Mouse (Mus musculus) intestine, embryonic 16.5 days (tissue): ENCODE results near the gene Rom1. TPM values are rescaled to one million over a fixed set of nuclear protein-coding genes. Genes with fewer than 3 reads are reported as not detected.
"Not testable (repeated sequence)": the region's sequence is repeated elsewhere in the genome, so short reads cannot be mapped to it uniquely, and the experiment has no call there.

Experiments used
- ATAC-seq: fragments of 200-750 bp; cut with Nextera tagmentation; 2 replicates; pipeline ENCODE4 v1.8.0; 2017; ENCODE audit warnings: moderate TSS enrichment, moderate library complexity
- H3K27ac ChIP-seq: fragments of 300-500 bp; sonication (generic); 2 replicates; pipeline ENCODE4 v1.5.1; 2014; ENCODE audit warnings: mild to moderate bottlenecking, low read length
- H3K27me3 ChIP-seq: fragments of 300-500 bp; sonication (generic); replicated peaks from 2 replicates; pipeline ENCODE4 v1.6.1; 2014; ENCODE audit warnings: low read length, control low read depth, mixed read lengths; ENCODE audit not compliant: control insufficient read depth, insufficient read depth
- H3K36me3 ChIP-seq: fragments of 300-500 bp; sonication (generic); 2 replicates; pipeline ENCODE4 v1.6.1; 2014; ENCODE audit warnings: low read length, control low read depth; ENCODE audit not compliant: control insufficient read depth, insufficient read depth
- H3K4me1 ChIP-seq: fragments of 300-500 bp; sonication (generic); 2 replicates; pipeline ENCODE4 v1.6.1; 2014; ENCODE audit warnings: low read length, control low read depth, mixed read lengths; ENCODE audit not compliant: control insufficient read depth, insufficient read depth
- H3K4me2 ChIP-seq: fragments of 300-500 bp; sonication (generic); 2 replicates; pipeline ENCODE4 v1.6.1; 2014; ENCODE audit warnings: low read depth, low read length, control low read depth
- H3K4me3 ChIP-seq: fragments of 300-500 bp; sonication (generic); 2 replicates; pipeline ENCODE4 v1.5.1; 2014; ENCODE audit warnings: mild to moderate bottlenecking, low read length
- H3K9ac ChIP-seq: fragments of 300-500 bp; sonication (generic); 2 replicates; pipeline ENCODE4 v1.6.1; 2014; ENCODE audit warnings: low read depth, low read length
- H3K9me3 ChIP-seq: fragments of 300-500 bp; sonication (generic); 2 replicates; pipeline ENCODE4 v1.6.1; 2016; ENCODE audit warnings: low read length, control low read depth; ENCODE audit not compliant: control insufficient read depth
- WGBS: fragments of 180-500 bp; shearing (Covaris S2); extraction: QIAGEN DNeasy Blood & Tissue Kit; methylation state at CpG from one replicate; pipeline ENCODE4 v1.1.7; 2014; 5-methylcytosine and 5-hydroxymethylcytosine counted together
- polyA plus RNA-seq: library from polyadenylated mRNA; unstranded; fragments of >200 nt; fragmentation: Nextera tagmentation; extraction: Ambion mirVana; gene quantifications from 2 replicates; pipeline ENCODE4 v1.2.1, GENCODE M21; 2015

Rom1 gene
- 3.1 and 3.3 TPM in 2 replicates for polyA plus RNA-seq

GRCm38 (mm10) chr19:8929224-8930088, at the start of gene Rom1, which contains the start of gene Eml3:
Gene Rom1 (minus strand): TSS chr19:8929356.
Gene Eml3 (plus strand): TSS chr19:8929552.
- peaks cover 14% of the 10 kb centered on the region for H3K36me3 ChIP-seq
- WGBS: under 1% methylated on average over 70 of the region's 74 CpGs
- ATAC-seq: peak; percentile 87

GRCm38 (mm10) chr19:8976535-8976934, 47.4 kb upstream of the Rom1 start:
- H3K27ac ChIP-seq: no peak overlapping the region
- H3K9me3 ChIP-seq: no peaks in the 10 kb centered on the region
- no peak overlapping the region for H3K4me2 ChIP-seq
- H3K4me3 ChIP-seq: no peak overlapping the region
- H3K9ac ChIP-seq: no peak overlapping the region
- WGBS: 50% methylated on average over 3 of the region's 3 CpGs
- H3K36me3 ChIP-seq: peaks cover 23% of the 10 kb centered on the region
- H3K27me3 ChIP-seq: no peaks in the 10 kb centered on the region
- peak; percentile 65 for ATAC-seq
- H3K4me1 ChIP-seq: peaks cover 8% of the 10 kb centered on the region

More at GRCm38 (mm10) chr19:8929224-8930088, at the start of gene Rom1, which contains the start of gene Eml3:
- H3K4me3 ChIP-seq: peak within 1 kb of the TSS; percentile 85
- no peaks in the 10 kb centered on the region for H3K27me3 ChIP-seq
- peak within 1 kb of the TSS; percentile 78 for H3K27ac ChIP-seq
- H3K9me3 ChIP-seq: no peaks in the 10 kb centered on the region
- peaks cover 16% of the 10 kb centered on the region for H3K4me1 ChIP-seq
- peak within 1 kb of the TSS; percentile 92 for H3K9ac ChIP-seq
- peak within 1 kb of the TSS; percentile 84 for H3K4me2 ChIP-seq

GRCm38 (mm10) chr19:8975491-8975890, 46.3 kb upstream of the Rom1 start:
- 91% methylated on average over 2 of the region's 2 CpGs for WGBS
- H3K27ac ChIP-seq: no peak overlapping the region
- no peak overlapping the region for H3K4me3 ChIP-seq
- H3K4me2 ChIP-seq: no peak overlapping the region
- no peaks in the 10 kb centered on the region for H3K27me3 ChIP-seq
- 0 out of 2 replicates have a peak, but pooled peaks cover 6% of the 10 kb centered on the region for H3K4me1 ChIP-seq
- no peaks in the 10 kb centered on the region for H3K9me3 ChIP-seq
- ATAC-seq: no peak
- peaks cover 33% of the 10 kb centered on the region for H3K36me3 ChIP-seq
- no peak overlapping the region for H3K9ac ChIP-seq

- WGBS: 82% methylated on average over 1 of the region's 1 CpGs
These were observed 45.5 kb upstream of the Rom1 start for GRCm38 (mm10) chr19:8974638-8975037.

GRCm38 (mm10) chr19:8972491-8972890, 43.3 kb upstream of the Rom1 start:
- not testable (repeated sequence) for H3K27me3 ChIP-seq, H3K4me1 ChIP-seq, H3K4me2 ChIP-seq, H3K9me3 ChIP-seq, H3K27ac ChIP-seq, H3K4me3 ChIP-seq, ATAC-seq, H3K9ac ChIP-seq
- peaks cover 29% of the 10 kb centered on the region for H3K36me3 ChIP-seq
- 81% methylated on average over 8 of the region's 8 CpGs for WGBS

More at GRCm38 (mm10) chr19:8974638-8975037, 45.5 kb upstream of the Rom1 start:
- Histone ChIP-seq H3K27me3 (no peaks in the 10 kb centered on the region), H3K4me1 (0 out of 2 replicates have a peak, but pooled peaks cover 4% of the 10 kb centered on the region), H3K4me3 (no peak overlapping the region), H3K9me3 (no peaks in the 10 kb centered on the region), H3K9ac (no peak overlapping the region), H3K4me2 (no peak overlapping the region), H3K27ac (no peak overlapping the region), H3K36me3 (peaks cover 39% of the 10 kb centered on the region)
- no peak for ATAC-seq

- ATAC-seq: no peak
- H3K9me3 ChIP-seq: no peaks in the 10 kb centered on the region
- H3K4me3 ChIP-seq: peak overlapping the region; percentile 66
- no peaks in the 10 kb centered on the region for H3K27me3 ChIP-seq
- peak overlapping the region; percentile 65; the same call in 1 of the 2 replicates for H3K27ac ChIP-seq
- H3K4me1 ChIP-seq: peaks cover 12% of the 10 kb centered on the region
- peak overlapping the region; percentile 86 for H3K4me2 ChIP-seq
- peak overlapping the region; percentile 84 for H3K9ac ChIP-seq
- 0% methylated on average over 9 of the region's 9 CpGs for WGBS
- peaks cover 28% of the 10 kb centered on the region for H3K36me3 ChIP-seq
These were observed 38.7 kb upstream of the Rom1 start for GRCm38 (mm10) chr19:8967893-8968292.

- H3K9ac ChIP-seq: peak overlapping the region; percentile 84
- H3K9me3 ChIP-seq: no peaks in the 10 kb centered on the region
- peaks cover 12% of the 10 kb centered on the region for H3K4me1 ChIP-seq
- H3K4me2 ChIP-seq: peak overlapping the region; percentile 86
- H3K27ac ChIP-seq: peak overlapping the region; percentile 65
- 0% methylated on average over 8 of the region's 8 CpGs for WGBS
- no peaks in the 10 kb centered on the region for H3K27me3 ChIP-seq
- no peak for ATAC-seq
- H3K36me3 ChIP-seq: peaks cover 31% of the 10 kb centered on the region
- H3K4me3 ChIP-seq: peak overlapping the region; percentile 66
These were observed 38.2 kb upstream of the Rom1 start for GRCm38 (mm10) chr19:8967373-8967743.

GRCm38 (mm10) chr19:8966590-8967372, 37.6 kb upstream of the Rom1 start, which contains the start of gene Eef1g:
Gene Eef1g (plus strand): TSS chr19:8967041.
- H3K4me3 ChIP-seq: peak within 1 kb of the TSS; percentile 66
- H3K36me3 ChIP-seq: peaks cover 29% of the 10 kb centered on the region
- peak; percentile 99 for ATAC-seq
- H3K27ac ChIP-seq: peak within 1 kb of the TSS; percentile 96
- no peaks in the 10 kb centered on the region for H3K27me3 ChIP-seq
- under 1% methylated on average over 52 of the region's 52 CpGs for WGBS
- H3K4me2 ChIP-seq: peak within 1 kb of the TSS; percentile 86
- H3K4me1 ChIP-seq: peaks cover 12% of the 10 kb centered on the region
- H3K9me3 ChIP-seq: no peaks in the 10 kb centered on the region
- H3K9ac ChIP-seq: peak within 1 kb of the TSS; percentile 84

GRCm38 (mm10) chr19:8966198-8966589, 37.0 kb upstream of the Rom1 start:
- Histone ChIP-seq H3K4me2 (peak overlapping the region; percentile 73), H3K9me3 (no peaks in the 10 kb centered on the region), H3K36me3 (peaks cover 26% of the 10 kb centered on the region), H3K27ac (peak overlapping the region; percentile 96), H3K4me1 (peaks cover 12% of the 10 kb centered on the region), H3K4me3 (peak overlapping the region; percentile 63), H3K27me3 (no peaks in the 10 kb centered on the region), H3K9ac (peak overlapping the region; percentile 74)
- 25% methylated on average over 5 of the region's 5 CpGs for WGBS
- peak; percentile 36 for ATAC-seq
